Mouse (Mus musculus) testis, adult 2 months (tissue): ENCODE data around the gene Trib3.

Experiments
- CTCF ChIP-seq: fragments of 200-500 bp; IDR thresholded peaks from 2 replicates; pipeline ENCODE4 v1.5.1; 2012; ENCODE audit warnings: low read depth, mild to moderate bottlenecking, inconsistent platforms, low read length, moderate library complexity; ENCODE audit not compliant: control insufficient read depth, insufficient read depth, insufficient replicate concordance
- POLR2A ChIP-seq: fragments of 200-500 bp; IDR thresholded peaks from 2 replicates; pipeline ENCODE4 v1.6.1; 2012; ENCODE audit warnings: low read depth, mild to moderate bottlenecking, inconsistent platforms, low read length, moderate library complexity; ENCODE audit not compliant: control insufficient read depth

DNA sequence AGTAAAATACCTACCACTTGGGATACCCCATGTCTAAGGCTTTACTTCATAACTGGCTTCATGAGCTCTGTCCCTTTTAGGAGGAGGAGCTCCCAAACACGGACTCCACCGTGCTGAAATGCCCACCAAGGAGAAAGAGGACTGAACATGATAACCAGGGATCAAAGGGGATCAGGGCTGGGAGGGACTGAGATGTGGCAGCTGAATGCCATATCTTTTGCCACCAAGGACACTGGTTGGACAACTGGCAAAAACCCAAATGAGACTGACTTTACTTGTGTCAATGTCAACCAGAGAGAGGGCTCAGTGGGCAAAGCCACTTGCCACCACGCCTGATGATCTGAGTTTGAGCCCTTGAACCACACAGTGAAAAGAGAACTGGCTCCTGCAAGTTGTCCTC is 19.0 kb downstream of the Trib3 start:
- TF ChIP-seq CTCF (no peak), POLR2A (no peak)
